14 mouse cellular contexts compared by ENCODE assay signal in genomic region chr3:147099143-147099713, GRCm38 (mm10).
DNase-seq lines count a peak whose midpoint lies in the region; ATAC-seq and TF ChIP-seq lines count a peak whose summit lies in the region.
"Had no signal": no experiment of that assay in that cellular context is flagged by ENCODE, and none has a peak within 500 bp of the region (broad histone marks: within the 10 kb centered on the region; RNA-seq: fewer than 3 reads in every experiment).

No protein-coding gene starts in this region.

- 37% methylated on average over 12 of the region's 12 CpGs for WGBS in hindbrain, embryonic 15.5 days
- 41% methylated on average over 12 of the region's 12 CpGs for WGBS in hindbrain, postnatal 0 days
- 43% methylated on average over 12 of the region's 12 CpGs for WGBS in stomach, embryonic 16.5 days
- 34% methylated on average over 12 of the region's 12 CpGs for WGBS in stomach, postnatal 0 days

- no peak for ATAC-seq in hindbrain, embryonic 15.5 days (ENCODE audit: low FRiP score, low read depth)
- no peak for ATAC-seq in hindbrain, postnatal 0 days
- ATAC-seq in stomach, embryonic 16.5 days (ENCODE audit: insufficient read depth, low FRiP score), result no peak
- no peak for ATAC-seq in stomach, postnatal 0 days (ENCODE audit: low FRiP score, low TSS enrichment)
- ATAC-seq: inflammation-experienced regulatory T-cells, adult 6 months had no signal

- peak; percentile 14 for DNase-seq in adrenal gland, postnatal 10 days
- no peak for DNase-seq in adrenal gland, postnatal 25 days
- DNase-seq in hindbrain, postnatal 0 days (ENCODE audit: low spot score), result no peak
- no peak for DNase-seq in stomach, postnatal 0 days (ENCODE audit: low spot score)
- no peak for DNase-seq in gastrocnemius, adult 18-20 months (ENCODE audit: low spot score)
- no peak for DNase-seq in T-cell, adult 2 months (ENCODE audit: low spot score)
- DNase-seq: adrenal gland, postnatal 14 days; cerebellum, adult 11-12 months; thymus, postnatal 25 days had no signal

- no peak overlapping the region for H3K4me3 ChIP-seq in hindbrain, embryonic 15.5 days
- no peak overlapping the region for H3K4me3 ChIP-seq in hindbrain, postnatal 0 days (ENCODE audit: low read length)
- no peak overlapping the region for H3K4me3 ChIP-seq in stomach, embryonic 16.5 days (replicated peaks; ENCODE audit: low read length)
- no peak overlapping the region for H3K4me3 ChIP-seq in stomach, postnatal 0 days (ENCODE audit: low read depth, low read length)

- H3K9me3 ChIP-seq in hindbrain, embryonic 15.5 days, result no peaks in the 10 kb centered on the region
- H3K9me3 ChIP-seq in hindbrain, postnatal 0 days (ENCODE audit: low read length), result no peaks in the 10 kb centered on the region
- no peaks in the 10 kb centered on the region for H3K9me3 ChIP-seq in stomach, embryonic 16.5 days (replicated peaks; ENCODE audit: control insufficient read depth, low read length)
- H3K9me3 ChIP-seq in stomach, postnatal 0 days (ENCODE audit: control insufficient read depth, low read length), result no peaks in the 10 kb centered on the region

- peaks cover 40% of the 10 kb centered on the region for H3K4me1 ChIP-seq in hindbrain, embryonic 15.5 days (replicated peaks)
- peaks cover 3% of the 10 kb centered on the region; the same call in 1 of the 2 replicates for H3K4me1 ChIP-seq in hindbrain, postnatal 0 days (ENCODE audit: insufficient read depth, low read length)
- H3K4me1 ChIP-seq in stomach, embryonic 16.5 days (ENCODE audit: control insufficient read depth, insufficient read depth, low read length), result no peaks in the 10 kb centered on the region; the same call in 1 of the 2 replicates
- H3K4me1 ChIP-seq in stomach, postnatal 0 days (replicated peaks; ENCODE audit: control insufficient read depth, insufficient read depth), result no peaks in the 10 kb centered on the region

- H3K27ac ChIP-seq in hindbrain, embryonic 15.5 days (replicated peaks), result no peak overlapping the region
- H3K27ac ChIP-seq in hindbrain, postnatal 0 days, result no peak overlapping the region
- H3K27ac ChIP-seq in stomach, embryonic 16.5 days (ENCODE audit: low read length), result no peak overlapping the region
- no peak overlapping the region for H3K27ac ChIP-seq in stomach, postnatal 0 days (replicated peaks)
- H3K27ac ChIP-seq: liver, embryonic 14.5 days had no signal

- H3K36me3 ChIP-seq in hindbrain, embryonic 15.5 days, result no peaks in the 10 kb centered on the region
- H3K36me3 ChIP-seq in hindbrain, postnatal 0 days (ENCODE audit: insufficient read depth, low read length), result no peaks in the 10 kb centered on the region
- H3K36me3 ChIP-seq in stomach, embryonic 16.5 days (ENCODE audit: control insufficient read depth, insufficient read depth, low read length), result no peaks in the 10 kb centered on the region
- H3K36me3 ChIP-seq in stomach, postnatal 0 days (ENCODE audit: control insufficient read depth, insufficient read depth, low read length), result no peaks in the 10 kb centered on the region
- H3K36me3 ChIP-seq: G1E had no signal

- TF ChIP-seq CTCF in hindbrain, postnatal 0 days (IDR thresholded peaks at IDR 0.05; ENCODE audit: low read depth), result no peak
- no peak for TF ChIP-seq CTCF in stomach, postnatal 0 days (IDR thresholded peaks at IDR 0.05; ENCODE audit: low read depth)

- TF ChIP-seq EP300 in stomach, postnatal 0 days (optimal IDR thresholded peaks at IDR 0.05), result no peak

- no peaks in the 10 kb centered on the region for H3K27me3 ChIP-seq in hindbrain, embryonic 15.5 days
- no peaks in the 10 kb centered on the region for H3K27me3 ChIP-seq in hindbrain, postnatal 0 days (ENCODE audit: insufficient read depth, low read length)
- no peaks in the 10 kb centered on the region for H3K27me3 ChIP-seq in stomach, embryonic 16.5 days (ENCODE audit: control insufficient read depth, insufficient read depth, low read length)
- no peaks in the 10 kb centered on the region for H3K27me3 ChIP-seq in stomach, postnatal 0 days (ENCODE audit: control insufficient read depth, insufficient read depth, low read length)

- H3K9ac ChIP-seq in hindbrain, embryonic 15.5 days, result no peak overlapping the region
- no peak overlapping the region for H3K9ac ChIP-seq in hindbrain, postnatal 0 days (replicated peaks; ENCODE audit: low read length)
- H3K9ac ChIP-seq in stomach, embryonic 16.5 days (ENCODE audit: low read length), result no peak overlapping the region
- H3K9ac ChIP-seq in stomach, postnatal 0 days (ENCODE audit: low read length), result no peak overlapping the region
- H3K9ac ChIP-seq: liver, embryonic 14.5 days had no signal

- peak overlapping the region; percentile 27 for H3K4me2 ChIP-seq in hindbrain, embryonic 15.5 days
- no peak overlapping the region for H3K4me2 ChIP-seq in hindbrain, postnatal 0 days (ENCODE audit: low read depth, low read length)
- H3K4me2 ChIP-seq in stomach, embryonic 16.5 days (ENCODE audit: low read depth, low read length), result 0 out of 2 replicates have a peak overlapping the region, but pooled peaks have one; percentile 1
- H3K4me2 ChIP-seq in stomach, postnatal 0 days (replicated peaks; ENCODE audit: low read depth), result no peak overlapping the region

Comparison
In these comparisons a context has a peak if more than half of its experiments do, and no peak if none do; other contexts are left out.
1. H3K4me2 ChIP-seq: peak in hindbrain, embryonic 15.5 days (single experiment) and stomach, embryonic 16.5 days (single experiment); none in hindbrain, postnatal 0 days (single experiment) and stomach, postnatal 0 days (single experiment).